Comparison of ENCODE assay signal across 10 mouse cellular contexts in the genomic region with DNA sequence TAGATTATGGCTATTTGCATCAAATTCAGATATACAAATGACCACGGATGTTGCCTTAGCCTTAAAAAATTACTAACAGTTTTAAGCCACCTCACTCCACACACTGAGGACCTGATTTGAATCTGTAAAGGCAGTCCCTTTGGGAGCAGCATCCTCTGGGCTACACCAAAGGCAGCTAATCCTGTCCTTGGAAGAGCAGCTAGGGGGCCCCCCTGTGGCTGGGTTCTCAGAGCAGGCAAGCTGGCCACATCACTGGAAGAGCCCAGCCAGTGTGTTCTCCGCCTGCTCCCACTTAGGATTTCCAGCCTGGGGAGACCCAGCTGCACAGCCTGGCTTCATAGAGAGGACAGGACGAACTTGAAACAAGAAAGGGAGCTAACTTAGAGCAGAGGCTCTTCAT. TPM values are rescaled to one million over a fixed set of nuclear protein-coding genes. Genes with fewer than 3 reads are reported as not detected.
DNase-seq lines count a peak whose midpoint lies in the region; ATAC-seq and TF ChIP-seq lines count a peak whose summit lies in the region.
"Had no signal": no experiment of that assay in that cellular context is flagged by ENCODE, and none has a peak within 500 bp of the region (broad histone marks: within the 10 kb centered on the region; RNA-seq: fewer than 3 reads in every experiment).

No protein-coding gene starts in this region.

- TF ChIP-seq CTCF in thymus, adult 2 months (IDR thresholded peaks at IDR 0.05; ENCODE audit: borderline replicate concordance, control insufficient read depth, extremely low read depth, insufficient read depth, low read length, poor library complexity): no peak
- 0 out of 2 replicates have a peak, but pooled peaks have one; percentile 10 for TF ChIP-seq CTCF in lung, adult 2 months (IDR thresholded peaks at IDR 0.05; ENCODE audit: insufficient read depth, low read length)
- peak; percentile 62 for TF ChIP-seq CTCF in stomach, postnatal 0 days (IDR thresholded peaks at IDR 0.05; ENCODE audit: low read depth)

- no peak for TF ChIP-seq POLR2A in thymus, adult 2 months (IDR thresholded peaks at IDR 0.05; ENCODE audit: control insufficient read depth, extremely low read depth, insufficient read depth, low read length, poor library complexity)
- no peak for TF ChIP-seq POLR2A in lung, adult 2 months (IDR thresholded peaks at IDR 0.05; ENCODE audit: borderline replicate concordance, extremely low read depth, low read depth, low read length)

- H3K27me3 ChIP-seq in thymus, adult 2 months (ENCODE audit: control insufficient read depth, insufficient read depth, low read length): no peaks in the 10 kb centered on the region
- no peaks in the 10 kb centered on the region for H3K27me3 ChIP-seq in stomach, postnatal 0 days (ENCODE audit: control insufficient read depth, insufficient read depth, low read length)
- H3K27me3 ChIP-seq: Patski had no signal

- H3K4me1 ChIP-seq in thymus, adult 2 months (replicated peaks; ENCODE audit: control insufficient read depth, insufficient read depth, low read length): peaks cover 16% of the 10 kb centered on the region
- H3K4me1 ChIP-seq in lung, adult 2 months (ENCODE audit: control insufficient read depth, insufficient read depth, low read length): peaks cover 15% of the 10 kb centered on the region
- H3K4me1 ChIP-seq in stomach, postnatal 0 days (replicated peaks; ENCODE audit: control insufficient read depth, insufficient read depth): no peaks in the 10 kb centered on the region

- no peak for ATAC-seq in stomach, postnatal 0 days (ENCODE audit: low FRiP score, low TSS enrichment)
- ATAC-seq: Patski had no signal

- no peak overlapping the region for H3K4me2 ChIP-seq in stomach, postnatal 0 days (replicated peaks; ENCODE audit: low read depth)

- H3K4me3 ChIP-seq in thymus, adult 2 months (ENCODE audit: control insufficient read depth, insufficient read depth, low read length): no peak overlapping the region
- H3K4me3 ChIP-seq in lung, adult 2 months (replicated peaks; ENCODE audit: extremely low read depth, low read depth, low read length): no peak overlapping the region
- H3K4me3 ChIP-seq in stomach, postnatal 0 days (ENCODE audit: low read depth, low read length): no peak overlapping the region

- H3K9me3 ChIP-seq in stomach, postnatal 0 days (ENCODE audit: control insufficient read depth, low read length): no peaks in the 10 kb centered on the region

- no peak overlapping the region for H3K9ac ChIP-seq in stomach, postnatal 0 days (ENCODE audit: low read length)

- 74% methylated on average over 3 of the region's 3 CpGs for WGBS in thymus, adult 2 months
- 40% methylated on average over 3 of the region's 3 CpGs for WGBS in lung, adult 2 months
- 63% methylated on average over 3 of the region's 3 CpGs for WGBS in stomach, postnatal 0 days

- DNase-seq in gastrocnemius, adult 18-20 months (ENCODE audit: low spot score): peak; percentile 29
- DNase-seq in gastrocnemius, adult 8-10 months (ENCODE audit: low spot score in 2 of 2): no peak
- peak; percentile 27 for DNase-seq in thymus, adult 2 months
- DNase-seq in thymus, postnatal 10 days (ENCODE audit: low spot score in 2 of 2): no peak
- peak; percentile 50 to 72 for DNase-seq in frontal cortex, postnatal 36 days (ENCODE audit: low spot score in 2 of 2)
- peak; percentile 33 for DNase-seq in lung, adult 2 months
- DNase-seq in stomach, postnatal 0 days (ENCODE audit: low spot score): peak; percentile 37
- no peak for DNase-seq in ovary, adult 18-20 months (ENCODE audit: low spot score)

- no peak overlapping the region for H3K27ac ChIP-seq in thymus, adult 2 months (ENCODE audit: control insufficient read depth, insufficient read depth, low read length)
- no peak overlapping the region for H3K27ac ChIP-seq in stomach, postnatal 0 days (replicated peaks)

- TF ChIP-seq EP300 in stomach, postnatal 0 days (optimal IDR thresholded peaks at IDR 0.05): no peak

- peaks cover 43% of the 10 kb centered on the region for H3K36me3 ChIP-seq in thymus, adult 2 months (ENCODE audit: control insufficient read depth, insufficient read depth, low read length)
- peaks cover 19% of the 10 kb centered on the region; the same call in 1 of the 2 replicates for H3K36me3 ChIP-seq in stomach, postnatal 0 days (ENCODE audit: control insufficient read depth, insufficient read depth, low read length)

RNA-seq across cellular contexts. Expression of a gene that starts 18.3 kb away (rescaled TPM):
- 1 to 10 TPM; 3.4 to 4.0 TPM for total RNA-seq in gastrocnemius, adult 18-20 months (2021)
- total RNA-seq in gastrocnemius, adult 8-10 months (2022): 1 to 10 TPM; 2.1 to 6.2 (median 3.1) TPM
- 46.4 and 53.8 TPM in 2 replicates for polyA plus RNA-seq in thymus, adult 2 months (2012; rRNA removed)
- polyA plus RNA-seq in lung, adult 2 months (2012; rRNA removed): 16.7 and 26.0 TPM in 2 replicates
- 110 and 118 TPM in 2 replicates for polyA plus RNA-seq in stomach, postnatal 0 days (2015; fragmentation: Nextera tagmentation; extraction: Ambion mirVana)

RNA-seq across cellular contexts. Expression of a gene that starts 29.6 kb away (rescaled TPM):
- 10 to 100 TPM; 13.3 to 16.2 TPM for total RNA-seq in gastrocnemius, adult 18-20 months (2021)
- 10 to 100 TPM; 12.7 to 19.4 (median 16.6) TPM for total RNA-seq in gastrocnemius, adult 8-10 months (2022)
- polyA plus RNA-seq in thymus, adult 2 months (2012; rRNA removed): 221 and 232 TPM in 2 replicates
- 97.6 and 105 TPM in 2 replicates for polyA plus RNA-seq in lung, adult 2 months (2012; rRNA removed)
- 14.2 and 16.1 TPM in 2 replicates for polyA plus RNA-seq in stomach, postnatal 0 days (2015; fragmentation: Nextera tagmentation; extraction: Ambion mirVana)

RNA-seq across cellular contexts. Expression of a gene that starts 30.5 kb away (rescaled TPM):
- 10 to 100 TPM; 16.1 to 17.3 TPM for total RNA-seq in gastrocnemius, adult 18-20 months (2021)
- 10 to 100 TPM; 12.8 to 15.7 (median 14.4) TPM for total RNA-seq in gastrocnemius, adult 8-10 months (2022)
- polyA plus RNA-seq in thymus, adult 2 months (2012; rRNA removed): 118 and 142 TPM in 2 replicates
- polyA plus RNA-seq in lung, adult 2 months (2012; rRNA removed): 92.1 and 104 TPM in 2 replicates
- polyA plus RNA-seq in stomach, postnatal 0 days (2015; fragmentation: Nextera tagmentation; extraction: Ambion mirVana): 36.4 and 41.7 TPM in 2 replicates

RNA-seq across cellular contexts. Expression of a gene that starts 48.5 kb away (rescaled TPM):
- total RNA-seq in gastrocnemius, adult 18-20 months (2021): not detected
- total RNA-seq in gastrocnemius, adult 8-10 months (2022): not detected
- not detected in 2 replicates for polyA plus RNA-seq in thymus, adult 2 months (2012; rRNA removed)
- polyA plus RNA-seq in lung, adult 2 months (2012; rRNA removed): not detected in 2 replicates
- 0.05 TPM in 1 of 2 replicates, not detected in the other for polyA plus RNA-seq in stomach, postnatal 0 days (2015; fragmentation: Nextera tagmentation; extraction: Ambion mirVana)
- total RNA-seq: gastrocnemius, postnatal 4 days had no signal

RNA-seq across cellular contexts. Expression of a gene that starts 53.5 kb away (rescaled TPM):
- total RNA-seq in gastrocnemius, adult 18-20 months (2021): not detected
- total RNA-seq in gastrocnemius, adult 8-10 months (2022): not detected
- 0.04 TPM in 1 of 2 replicates, not detected in the other for polyA plus RNA-seq in thymus, adult 2 months (2012; rRNA removed)
- polyA plus RNA-seq in lung, adult 2 months (2012; rRNA removed): not detected in 2 replicates
- polyA plus RNA-seq in stomach, postnatal 0 days (2015; fragmentation: Nextera tagmentation; extraction: Ambion mirVana): 0.06 and 0.15 TPM in 2 replicates
- total RNA-seq: gastrocnemius, postnatal 4 days had no signal
- polyA plus RNA-seq: Patski had no signal

Comparison
In these comparisons a context has a peak if more than half of its experiments do, and no peak if none do; other contexts are left out.
1. DNase-seq: peak in gastrocnemius, adult 18-20 months (single experiment), thymus, adult 2 months (single experiment), frontal cortex, postnatal 36 days (2 of 2), lung, adult 2 months (single experiment) and stomach, postnatal 0 days (single experiment); none in gastrocnemius, adult 8-10 months (0 of 2), thymus, postnatal 10 days (0 of 2) and ovary, adult 18-20 months (single experiment).